In genomic region chr15:83227559-83227958, GRCm38 (mm10) we compare ENCODE assay signal across 23 mouse cellular contexts. TPM values are rescaled to one million over a fixed set of nuclear protein-coding genes. Genes with fewer than 3 reads are reported as not detected.
"Had no signal": no experiment of that assay in that cellular context is flagged by ENCODE, and none has a peak within 500 bp of the region (broad histone marks: within the 10 kb centered on the region; RNA-seq: fewer than 3 reads in every experiment).

No protein-coding gene starts in this region.

- H3K4me2 ChIP-seq: heart, embryonic 12.5 days; hindbrain, embryonic 12.5 days; hindbrain, embryonic 14.5 days; intestine, embryonic 15.5 days; limb, embryonic 12.5 days; liver, embryonic 11.5 days had no signal

- H3K9me3 ChIP-seq: heart, embryonic 10.5 days; heart, embryonic 12.5 days; hindbrain, embryonic 10.5 days; hindbrain, embryonic 12.5 days; intestine, embryonic 15.5 days; limb, embryonic 10.5 days; limb, embryonic 12.5 days had no signal

- DNase-seq: gastrocnemius, postnatal 10 days; heart, postnatal 4 days; kidney, adult 18-20 months; kidney, adult 8-10 months; kidney, postnatal 10 days; kidney, postnatal 25 days; kidney, postnatal 4 days; liver had no signal

- H3K27me3 ChIP-seq: heart, embryonic 12.5 days; hindbrain, embryonic 12.5 days; intestine, embryonic 15.5 days; limb, embryonic 12.5 days had no signal

- H3K4me3 ChIP-seq: heart, embryonic 10.5 days; heart, embryonic 12.5 days; hindbrain, embryonic 10.5 days; hindbrain, embryonic 12.5 days; intestine, embryonic 15.5 days; layer of hippocampus, adult 2 months; left cerebral cortex, adult 2 months; limb, embryonic 10.5 days; limb, embryonic 12.5 days had no signal

- H3K9ac ChIP-seq: heart, embryonic 12.5 days; hindbrain, embryonic 12.5 days; hindbrain, embryonic 14.5 days; intestine, embryonic 15.5 days; limb, embryonic 12.5 days had no signal

- H3K36me3 ChIP-seq: heart, embryonic 10.5 days; heart, embryonic 12.5 days; hindbrain, embryonic 10.5 days; hindbrain, embryonic 12.5 days; intestine, embryonic 15.5 days; limb, embryonic 10.5 days; limb, embryonic 12.5 days had no signal

- H3K27ac ChIP-seq: heart, embryonic 10.5 days; hindbrain, embryonic 10.5 days; hindbrain, embryonic 12.5 days; hindbrain, embryonic 14.5 days; intestine, embryonic 15.5 days; layer of hippocampus, adult 2 months; left cerebral cortex, adult 2 months; limb, embryonic 10.5 days; limb, embryonic 12.5 days had no signal

- ATAC-seq: hindbrain, embryonic 16.5 days; inflammation-experienced regulatory T-cells, adult 6 months; intestine, embryonic 15.5 days; intestine, postnatal 0 days had no signal

RNA-seq across cellular contexts. Expression of gene A4galt, which starts 24.0 kb away (rescaled TPM):
- total RNA-seq: granulocyte monocyte progenitor cell, adult 5-6 weeks had no signal
- polyA plus RNA-seq: heart, embryonic 10.5 days; inflammation-experienced regulatory T-cells, adult 6 months; limb, embryonic 10.5 days had no signal
